Mouse (Mus musculus): Measurements from ENCODE around the gene Sytl3. TPM values are rescaled to one million over a fixed set of nuclear protein-coding genes. Genes with fewer than 3 reads are reported as not detected.
A peak's percentile ranks its signal among the peaks of the same experiment; 100 is the strongest.
"Not testable (repeated sequence)": the region's sequence is repeated elsewhere in the genome, so short reads cannot be mapped to it uniquely, and the experiment has no call there.

The Sytl3 gene
- polyA plus RNA-seq, 1 experiment from 2014 or later: not detected

DNA sequence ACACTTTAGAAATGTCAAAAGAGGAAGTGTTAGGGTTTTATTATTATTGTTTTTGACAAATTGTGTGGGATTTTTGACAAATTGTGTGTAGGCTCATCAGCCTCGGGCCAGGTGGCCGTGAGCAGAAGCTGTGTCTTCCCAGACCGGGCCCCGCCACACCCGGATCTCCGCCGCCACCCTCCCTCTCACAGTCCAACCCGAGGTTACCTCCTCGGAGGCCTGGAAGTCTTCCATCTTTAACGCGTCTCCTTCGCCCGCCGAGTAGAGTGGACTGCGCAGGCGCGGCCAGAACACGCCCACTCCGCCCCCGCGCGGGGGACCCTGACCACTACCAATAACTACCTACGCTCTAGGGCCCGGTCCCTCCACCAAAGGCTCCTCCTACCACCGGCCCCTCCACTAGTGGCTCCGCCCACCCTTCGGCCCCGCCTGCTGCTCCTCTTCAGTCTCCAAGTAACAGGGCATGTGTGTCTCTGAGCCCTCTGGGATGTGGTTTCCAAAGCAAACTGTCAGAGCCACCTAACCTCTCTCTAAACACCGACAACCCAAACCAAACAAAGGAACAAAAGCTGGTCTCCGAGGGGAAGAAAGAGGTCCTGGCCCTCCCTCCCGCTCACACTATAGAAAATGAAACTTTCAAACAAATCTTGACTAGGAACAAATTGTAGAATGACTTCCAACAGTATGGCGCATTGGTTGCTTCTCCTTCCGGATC, 3.2 kb upstream of the Sytl3 start, which contains the start of gene Dynlt1f:
Gene Dynlt1f (minus strand): TSS at position 334 of the 715 bp plus-strand sequence.
- POLR2A ChIA-PET; H3K27me3 ChIP-seq; DNase-seq (ENCODE audit: low read depth, low spot score); CTCF ChIA-PET; in situ Hi-C loops (cut with MboI; ENCODE audit: low pct_unique_long_range_greater_than_20kb): not testable (repeated sequence)
- ATAC-seq: peak; percentile 88

DNA sequence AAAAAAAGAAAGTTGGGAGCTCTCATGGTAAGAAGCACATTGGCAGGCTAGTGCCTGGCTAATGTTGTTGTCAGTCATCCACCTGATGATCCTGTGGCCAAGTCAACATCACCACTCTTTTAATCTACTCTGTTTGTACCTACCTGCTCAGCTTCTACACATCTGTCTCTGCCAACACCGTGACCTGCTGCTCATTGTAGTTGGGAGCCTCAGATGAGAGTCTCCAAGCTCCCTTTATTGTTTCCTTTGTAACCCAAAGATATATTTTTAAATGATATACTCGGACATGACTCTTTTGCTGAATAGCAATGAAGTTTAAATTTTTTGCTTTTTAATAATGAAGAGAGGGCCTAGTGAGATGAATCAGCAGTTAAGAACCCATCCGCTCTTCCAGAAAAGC, 2.4 kb upstream of the Sytl3 start:
- CTCF ChIA-PET; H3K27me3 ChIP-seq; in situ Hi-C loops (cut with MboI; ENCODE audit: low pct_unique_long_range_greater_than_20kb); POLR2A ChIA-PET; DNase-seq (ENCODE audit: low read depth, low spot score); ATAC-seq: not testable (repeated sequence)

DNA sequence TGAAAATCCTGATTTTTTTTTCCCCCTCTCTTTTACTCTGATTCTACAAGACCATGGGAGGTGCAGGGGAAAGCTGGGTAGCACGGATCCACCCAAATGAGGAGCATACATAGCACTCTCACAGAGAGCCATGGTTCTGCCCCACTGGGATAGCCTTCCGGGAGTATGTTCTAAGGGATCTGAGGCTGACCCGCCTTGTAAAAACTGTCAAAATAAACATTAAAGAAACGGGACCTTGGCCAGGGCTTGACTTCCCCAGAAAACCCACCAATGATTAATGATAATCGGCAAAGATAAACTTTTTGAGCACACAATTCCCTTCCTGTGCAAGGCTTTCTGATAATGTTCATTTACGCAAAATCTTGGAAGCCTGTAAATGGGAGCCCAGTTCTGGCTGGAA, 1.7 kb downstream of the Sytl3 start:
- DNase-seq (ENCODE audit: low read depth, low spot score); ATAC-seq; POLR2A ChIA-PET; CTCF ChIA-PET; H3K27me3 ChIP-seq; in situ Hi-C loops (cut with MboI; ENCODE audit: low pct_unique_long_range_greater_than_20kb): not testable (repeated sequence)

DNA sequence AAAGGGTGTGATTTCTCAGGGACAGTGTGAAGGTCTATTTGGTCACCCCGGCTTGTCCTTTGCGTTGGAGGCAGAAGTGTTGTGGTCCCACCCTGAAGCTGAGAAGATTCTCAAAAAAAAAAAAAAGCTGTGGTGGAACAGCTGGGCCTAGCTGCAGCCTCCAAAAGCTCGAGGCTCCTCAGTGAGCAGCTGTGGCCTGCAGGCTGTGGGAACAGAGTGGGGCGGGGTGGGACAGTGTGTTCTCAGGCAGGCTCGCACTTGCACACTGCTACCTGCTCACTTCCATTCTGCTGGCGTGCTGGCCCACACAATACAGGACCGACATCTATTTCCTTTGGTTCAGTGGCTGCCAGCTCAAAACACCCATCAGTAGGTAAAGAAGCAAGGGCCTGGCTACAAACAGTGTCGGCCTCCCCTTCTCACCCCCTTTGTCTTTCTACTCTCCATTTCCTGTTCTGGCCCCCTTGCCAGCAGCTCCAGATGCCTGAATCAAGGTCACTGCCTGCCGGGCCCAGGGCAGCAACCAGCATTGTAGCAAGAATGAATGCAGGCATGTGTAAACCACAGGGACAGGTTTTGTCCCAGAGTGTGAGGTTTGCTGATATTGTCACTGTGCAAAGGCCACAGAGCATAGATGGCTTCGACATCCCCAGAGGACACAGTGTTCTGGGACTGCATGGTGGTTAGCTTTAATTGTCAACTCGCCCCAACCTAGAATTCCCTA, 2.4 kb downstream of the Sytl3 start:
- CTCF ChIA-PET; ATAC-seq; in situ Hi-C loops (cut with MboI; ENCODE audit: low pct_unique_long_range_greater_than_20kb); H3K27me3 ChIP-seq; DNase-seq (ENCODE audit: low read depth, low spot score); POLR2A ChIA-PET: not testable (repeated sequence)

DNA sequence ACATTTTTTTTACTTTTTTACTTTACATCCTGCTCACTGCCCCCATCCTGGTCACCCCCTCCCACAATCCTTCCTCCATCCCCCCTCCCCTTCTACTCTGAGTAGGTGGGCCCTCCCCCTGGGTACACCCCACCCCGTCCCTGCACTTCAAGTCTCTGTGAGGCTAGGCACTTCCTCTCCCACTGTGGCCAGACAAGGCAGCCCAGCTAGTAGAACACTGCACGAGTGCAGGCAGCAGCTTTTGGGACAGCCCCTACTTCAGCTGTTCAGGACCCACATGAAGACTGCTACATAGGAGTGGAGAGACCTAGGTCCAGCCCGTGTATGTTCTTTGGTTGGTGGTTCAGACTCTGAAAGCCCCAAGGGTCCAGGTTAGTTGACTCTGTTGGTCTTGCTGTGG, 3.9 kb downstream of the Sytl3 start:
- H3K27me3 ChIP-seq; DNase-seq (ENCODE audit: low read depth, low spot score); ATAC-seq; CTCF ChIA-PET; POLR2A ChIA-PET; in situ Hi-C loops (cut with MboI; ENCODE audit: low pct_unique_long_range_greater_than_20kb): not testable (repeated sequence)

DNA sequence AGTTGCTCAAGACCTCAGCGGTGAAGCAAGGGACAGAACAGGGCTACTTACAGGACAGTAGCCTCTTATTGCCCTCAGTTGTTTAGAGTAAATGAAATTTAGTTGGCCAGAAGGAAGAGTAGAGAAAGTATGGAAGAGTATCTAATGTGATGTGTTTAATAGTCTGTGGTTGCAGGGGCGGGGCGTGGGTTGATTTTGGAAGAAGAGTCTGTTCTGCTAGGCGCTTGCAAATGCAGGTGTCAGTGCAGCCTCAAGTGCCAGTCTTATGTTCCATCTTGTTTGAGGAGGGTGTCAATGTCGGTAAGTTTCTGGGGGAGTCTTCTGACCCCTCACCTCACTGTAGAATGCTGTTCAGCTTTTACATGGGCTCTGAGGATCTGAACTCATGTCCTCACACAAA, 6.5 kb downstream of the Sytl3 start:
- POLR2A ChIA-PET; ATAC-seq; DNase-seq (ENCODE audit: low read depth, low spot score); in situ Hi-C loops (cut with MboI; ENCODE audit: low pct_unique_long_range_greater_than_20kb); H3K27me3 ChIP-seq; CTCF ChIA-PET: not testable (repeated sequence)

DNA sequence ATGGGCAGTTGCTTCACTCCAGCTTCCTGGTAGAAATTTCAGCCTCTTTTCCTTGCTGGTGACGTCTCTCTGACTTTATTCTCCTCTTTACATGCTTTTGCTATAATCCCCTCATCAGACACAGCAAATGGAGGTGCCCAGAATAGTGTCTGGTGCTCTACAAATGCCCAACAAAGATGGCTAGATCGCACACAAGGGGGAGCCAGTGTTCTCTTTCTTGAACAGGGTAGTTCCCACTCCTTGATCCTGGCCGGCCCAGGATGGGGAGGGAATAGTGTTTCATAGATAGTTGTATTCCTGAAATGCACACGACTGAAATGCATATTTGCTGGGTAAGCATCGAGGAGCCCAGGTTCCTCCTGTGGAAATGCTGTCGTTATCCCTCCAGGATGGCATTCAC, 9.6 kb downstream of the Sytl3 start:
- in situ Hi-C loops (cut with MboI; ENCODE audit: low pct_unique_long_range_greater_than_20kb); CTCF ChIA-PET; DNase-seq (ENCODE audit: low read depth, low spot score); POLR2A ChIA-PET; ATAC-seq; H3K27me3 ChIP-seq: not testable (repeated sequence)

DNA sequence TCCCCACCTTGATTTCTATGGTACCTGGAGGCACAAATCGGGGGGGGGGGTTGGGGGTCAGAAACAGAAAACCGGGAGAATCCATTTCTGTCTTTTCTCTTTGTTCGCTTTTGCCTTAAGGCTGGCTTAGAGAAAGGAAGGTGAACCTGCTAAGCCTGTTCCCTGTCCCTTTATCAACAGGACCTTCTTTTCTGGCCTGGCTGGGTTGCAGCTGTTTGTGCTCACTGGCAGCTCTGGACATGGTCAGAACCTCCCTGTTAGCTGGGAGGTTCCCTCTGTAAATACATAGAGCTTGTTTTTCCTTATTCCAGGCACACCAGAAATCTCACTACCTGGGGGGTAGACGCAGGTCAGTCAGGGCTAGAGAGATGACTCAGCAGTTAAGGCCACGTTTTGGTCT, 15.4 kb downstream of the Sytl3 start:
- DNase-seq (ENCODE audit: low read depth, low spot score); in situ Hi-C loops (cut with MboI; ENCODE audit: low pct_unique_long_range_greater_than_20kb); POLR2A ChIA-PET; ATAC-seq; CTCF ChIA-PET; H3K27me3 ChIP-seq: not testable (repeated sequence)

DNA sequence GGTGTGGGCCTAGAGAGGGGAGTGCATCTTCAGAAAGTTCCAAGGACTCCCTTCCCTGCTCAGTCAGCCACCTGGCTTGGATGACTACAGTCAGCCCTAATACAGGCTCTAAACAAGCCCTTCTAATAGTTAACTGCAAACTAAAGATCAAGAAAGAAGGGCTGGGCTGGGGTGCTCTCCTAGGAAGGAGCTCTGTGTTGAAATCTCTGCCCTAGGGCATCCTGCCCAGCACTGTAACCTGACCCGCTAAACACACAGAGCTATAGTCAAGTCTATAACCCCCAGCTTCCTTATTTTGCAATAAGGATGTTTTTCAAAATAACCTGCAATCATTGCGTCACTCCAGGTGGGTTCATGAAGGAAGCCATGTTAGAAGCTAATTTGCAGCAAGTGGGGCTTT, 19.2 kb downstream of the Sytl3 start:
- H3K27me3 ChIP-seq; POLR2A ChIA-PET; DNase-seq (ENCODE audit: low read depth, low spot score); CTCF ChIA-PET: not testable (repeated sequence)
- ATAC-seq: peak; percentile 72
- in situ Hi-C loops (cut with MboI; ENCODE audit: low pct_unique_long_range_greater_than_20kb): loop anchor here (25.0 kb wide), 1 partner anchor 591 kb away; the partner anchor contains the start of genes Gtf2h5 and Serac1

DNA sequence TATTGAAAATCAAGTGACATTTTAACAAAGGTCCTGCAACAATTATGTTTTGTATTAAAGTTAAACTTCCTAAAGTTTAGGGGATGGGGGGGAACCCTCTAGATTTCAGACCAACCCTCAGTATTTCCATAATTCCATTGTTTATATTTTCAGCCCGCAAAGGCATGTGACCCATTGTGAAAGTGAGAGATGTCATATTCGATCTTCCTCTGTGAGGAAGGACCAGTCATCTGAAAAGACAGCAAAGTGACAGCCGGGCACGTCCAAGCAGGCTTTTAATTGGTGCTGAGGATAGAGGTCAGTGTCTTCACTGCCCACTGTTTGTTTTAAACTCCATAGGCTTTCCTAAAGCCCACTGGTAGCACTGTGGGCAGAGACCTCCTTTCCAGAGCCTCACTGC, 22.8 kb downstream of the Sytl3 start:
- H3K27me3 ChIP-seq; DNase-seq (ENCODE audit: low read depth, low spot score); ATAC-seq; POLR2A ChIA-PET; CTCF ChIA-PET: not testable (repeated sequence)
- in situ Hi-C loops (cut with MboI; ENCODE audit: low pct_unique_long_range_greater_than_20kb): loop anchor here (25.0 kb wide), 1 partner anchor 594 kb away; the partner anchor contains the start of genes Gtf2h5 and Serac1

DNA sequence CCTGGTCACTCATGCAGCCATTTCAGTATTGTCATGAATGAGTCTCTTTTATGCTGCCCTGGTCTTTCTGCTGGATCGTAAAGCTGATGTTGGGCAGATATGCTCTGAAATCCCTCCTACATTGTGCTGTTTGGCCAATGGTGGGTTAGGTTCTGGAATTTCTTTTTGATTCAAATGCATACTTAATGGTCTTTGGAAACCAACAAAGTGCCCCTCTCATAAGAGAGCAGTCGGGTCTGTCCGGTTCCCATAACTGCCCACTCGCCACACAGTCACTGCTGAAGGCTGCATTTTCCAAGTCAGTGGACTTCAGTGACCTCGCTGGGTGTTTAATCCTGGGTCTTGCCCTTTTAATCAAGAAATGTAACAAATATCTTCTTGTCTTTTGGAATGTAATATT, 24.8 kb downstream of the Sytl3 start:
- ATAC-seq; POLR2A ChIA-PET; H3K27me3 ChIP-seq; CTCF ChIA-PET; DNase-seq (ENCODE audit: low read depth, low spot score): not testable (repeated sequence)
- in situ Hi-C loops (cut with MboI; ENCODE audit: low pct_unique_long_range_greater_than_20kb): loop anchor here (25.0 kb wide), 1 partner anchor 596 kb away; the partner anchor contains the start of genes Gtf2h5 and Serac1

DNA sequence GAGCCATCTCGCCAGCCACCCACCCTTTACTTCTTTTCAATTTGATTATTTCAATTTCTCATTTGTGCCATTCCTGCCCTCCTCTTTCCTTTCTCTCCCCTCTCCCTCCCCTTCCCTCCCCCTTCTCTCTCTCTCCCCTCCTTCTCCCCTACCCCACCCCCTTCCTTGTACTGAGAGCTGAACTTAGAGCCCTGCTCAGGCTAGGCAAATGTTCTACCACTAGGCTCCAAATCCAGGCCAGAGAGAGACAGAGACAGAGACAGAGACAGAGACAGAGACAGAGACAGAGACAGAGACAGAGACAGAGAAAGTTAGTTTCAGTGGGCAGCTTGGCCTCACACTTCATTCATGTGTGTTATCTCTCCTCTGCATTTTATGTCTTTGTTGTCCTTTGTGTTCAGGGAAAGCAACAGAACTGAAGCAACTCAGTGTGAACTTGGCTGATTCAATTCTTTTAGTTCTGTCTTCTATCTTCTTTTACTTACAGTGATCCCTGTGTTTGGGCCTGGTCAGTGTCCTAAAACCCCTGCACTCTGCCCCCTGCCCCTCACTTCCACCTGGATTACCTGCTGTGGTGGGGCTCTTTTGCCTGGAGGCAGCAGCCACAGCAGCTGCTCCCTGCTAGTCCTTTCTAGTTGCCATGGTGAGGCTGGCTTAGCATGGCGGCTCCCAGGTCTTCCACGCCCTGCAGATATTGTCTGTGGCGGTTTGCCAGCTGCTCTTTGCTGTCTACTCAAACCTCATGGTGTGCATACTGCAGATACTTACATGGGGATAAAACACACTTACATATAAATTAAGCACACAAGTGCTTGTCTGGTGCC, 25.8 kb downstream of the Sytl3 start:
- in situ Hi-C loops (cut with MboI; ENCODE audit: low pct_unique_long_range_greater_than_20kb): loop anchor here (25.0 kb wide), 1 partner anchor 597 kb away; the partner anchor contains the start of genes Gtf2h5 and Serac1
- CTCF ChIA-PET; H3K27me3 ChIP-seq; POLR2A ChIA-PET; DNase-seq (ENCODE audit: low read depth, low spot score): not testable (repeated sequence)
- ATAC-seq: peak; percentile 89

DNA sequence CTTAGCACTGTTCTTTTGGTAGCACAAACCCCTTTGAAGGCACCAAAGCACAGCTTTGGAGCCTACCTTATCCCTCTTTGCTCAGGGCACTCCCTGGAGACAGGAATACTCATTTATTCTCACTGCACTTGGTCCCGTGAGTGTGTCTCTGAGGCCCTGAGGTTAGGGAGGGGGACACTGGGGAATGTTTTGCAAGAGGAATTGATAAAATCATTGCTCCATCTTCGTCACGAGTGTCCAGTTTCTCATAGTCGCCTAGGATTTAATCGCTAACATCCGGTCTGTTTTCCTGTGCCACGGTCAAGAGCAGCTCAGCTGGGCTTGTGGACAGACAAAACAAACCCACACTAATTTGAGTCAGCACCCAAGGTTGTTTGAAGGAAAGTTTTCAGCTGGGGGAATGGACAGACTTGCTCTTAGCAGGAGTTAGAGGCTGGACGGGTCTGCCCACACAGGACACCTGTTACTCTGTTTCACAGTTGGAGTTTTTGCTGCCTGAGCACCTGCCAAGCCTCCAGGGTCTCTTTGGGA, 26.5 kb downstream of the Sytl3 start:
- DNase-seq (ENCODE audit: low read depth, low spot score); POLR2A ChIA-PET; H3K27me3 ChIP-seq; CTCF ChIA-PET: not testable (repeated sequence)
- ATAC-seq: peak; percentile 12
- in situ Hi-C loops (cut with MboI; ENCODE audit: low pct_unique_long_range_greater_than_20kb): loop anchor here (25.0 kb wide), 1 partner anchor 598 kb away; the partner anchor contains the start of genes Gtf2h5 and Serac1

DNA sequence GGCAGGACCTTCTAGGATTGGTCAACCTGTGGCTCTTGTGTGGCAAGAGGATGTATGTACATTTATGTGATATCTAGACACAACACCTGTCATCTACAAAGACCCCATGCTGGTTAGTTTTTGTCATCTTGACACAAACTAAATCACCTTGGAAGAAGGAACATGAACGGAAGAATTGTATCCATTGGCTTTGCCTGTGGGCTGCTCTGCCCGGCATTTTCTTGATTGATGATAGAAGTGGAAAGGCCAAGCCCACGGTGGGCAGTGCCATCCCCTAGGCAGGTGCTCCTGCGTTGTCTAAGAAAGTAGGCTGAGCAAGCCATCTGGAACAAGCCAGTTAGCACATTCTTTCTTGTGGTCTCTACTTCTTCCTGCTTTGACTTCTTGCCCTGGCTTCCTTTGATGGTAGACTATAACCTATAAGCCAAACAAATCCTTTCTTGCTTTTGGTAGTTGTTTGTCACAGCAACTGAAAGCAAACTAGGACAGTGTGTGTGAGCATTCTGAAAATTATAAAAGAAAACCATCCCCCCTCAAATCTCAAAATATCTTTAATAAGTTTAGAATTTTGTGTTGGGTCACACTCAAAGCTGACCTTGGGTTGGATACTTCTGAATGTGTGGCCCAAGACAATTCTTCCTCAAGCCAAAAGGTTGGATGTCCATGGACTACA, 27.5 kb downstream of the Sytl3 start:
- DNase-seq (ENCODE audit: low read depth, low spot score); ATAC-seq; CTCF ChIA-PET; H3K27me3 ChIP-seq; POLR2A ChIA-PET: not testable (repeated sequence)
- in situ Hi-C loops (cut with MboI; ENCODE audit: low pct_unique_long_range_greater_than_20kb): loop anchor here (25.0 kb wide), 1 partner anchor 599 kb away; the partner anchor contains the start of genes Gtf2h5 and Serac1
